Mouse (Mus musculus) MEL (cell line): ENCODE measurements around the gene Pdyn. TPM values are rescaled to one million over a fixed set of nuclear protein-coding genes. Genes with fewer than 3 reads are reported as not detected.

Source experiments
- DNase-seq: peaks from one replicate; pipeline ENCODE4 v3.0.0; 2011; ENCODE audit warnings: low read depth, low spot score
- H3K27ac ChIP-seq: 2 replicates; pipeline ENCODE4 v1.5.1; 2012; ENCODE audit warnings: low read depth, mild to moderate bottlenecking, control low read depth, low read length, moderate library complexity; ENCODE audit not compliant: control insufficient read depth
- H3K27me3 ChIP-seq, 2 experiments: fragments of 150-350 bp in 1 of 2; sonication (generic) in 1 of 2; 2 replicates each; pipeline ENCODE4 v1.6.1; 2012; ENCODE audit warnings: low read length in 2 of 2, mild to moderate bottlenecking in 2 of 2, improper control_type of control experiment in 1 of 2, moderate library complexity in 1 of 2; ENCODE audit not compliant: insufficient read depth in 2 of 2, control insufficient read depth in 1 of 2
- H3K36me3 ChIP-seq, 2 experiments: 2 replicates each; pipeline ENCODE4 v1.6.1; 2012 to 2014; ENCODE audit warnings: low read length in 2 of 2, improper control_type of control experiment in 1 of 2, inconsistent platforms in 1 of 2, mild to moderate bottlenecking in 1 of 2; ENCODE audit not compliant: insufficient read depth in 2 of 2, control insufficient read depth in 1 of 2
- H3K4me1 ChIP-seq, 2 experiments: fragments of 150-350 bp in 1 of 2; sonication (generic) in 1 of 2; 2 replicates each; pipeline ENCODE4 v1.6.1; 2012; ENCODE audit warnings: low read length in 2 of 2, improper control_type of control experiment in 1 of 2, mild to moderate bottlenecking in 1 of 2; ENCODE audit not compliant: insufficient read depth in 2 of 2, control insufficient read depth in 1 of 2
- H3K4me3 ChIP-seq, 2 experiments: fragments of 150-350 bp in 1 of 2; sonication (generic) in 1 of 2; 2 replicates each; pipeline ENCODE4 v1.5.1; 2012; ENCODE audit warnings: low read depth in 2 of 2, low read length in 2 of 2, mild to moderate bottlenecking in 2 of 2, moderate library complexity in 2 of 2, control low read depth in 1 of 2, improper control_type of control experiment in 1 of 2; ENCODE audit not compliant: control insufficient read depth in 1 of 2, insufficient read depth in 1 of 2
- H3K79me2 ChIP-seq: 2 replicates; pipeline ENCODE4 v1.6.1; 2012; ENCODE audit warnings: mild to moderate bottlenecking, low read length, moderate library complexity; ENCODE audit not compliant: control insufficient read depth, poor library complexity, insufficient read depth
- H3K9ac ChIP-seq: 2 replicates; pipeline ENCODE4 v1.6.1; 2012; ENCODE audit warnings: low read depth, mild to moderate bottlenecking, control low read depth, low read length, moderate library complexity; ENCODE audit not compliant: control insufficient read depth, poor library complexity, severe bottlenecking
- H3K9me3 ChIP-seq: fragments of 150-350 bp; sonication (generic); replicated peaks from 2 replicates; pipeline ENCODE4 v1.6.1; 2012; ENCODE audit warnings: mild to moderate bottlenecking, low read length, improper control_type of control experiment, moderate library complexity; ENCODE audit not compliant: insufficient read depth
- BHLHE40 ChIP-seq: IDR thresholded peaks from 2 replicates; pipeline ENCODE4 v1.6.1; 2012; ENCODE audit warnings: low read depth, mild to moderate bottlenecking, inconsistent platforms, low read length, improper control_type of control experiment, borderline replicate concordance
- CTCF ChIP-seq, 3 experiments: IDR thresholded peaks in 2 of 3; conservative IDR thresholded peaks in 1 of 3; 2 replicates each; pipeline ENCODE4 v1.5.1; 2011 to 2012; ENCODE audit warnings: low read length in 3 of 3, low read depth in 2 of 3, mild to moderate bottlenecking in 2 of 3, improper control_type of control experiment in 1 of 3, inconsistent platforms in 1 of 3, mixed read lengths in 1 of 3, moderate library complexity in 1 of 3; ENCODE audit not compliant: control insufficient read depth in 1 of 3, insufficient read depth in 1 of 3, poor library complexity in 1 of 3, severe bottlenecking in 1 of 3
- ELF1 ChIP-seq: IDR thresholded peaks from 2 replicates; pipeline ENCODE4 v1.6.1; 2014; ENCODE audit warnings: low read depth, mild to moderate bottlenecking, inconsistent platforms, low read length, improper control_type of control experiment, moderate library complexity
- GABPA ChIP-seq: IDR thresholded peaks from 2 replicates; pipeline ENCODE4 v1.6.1; 2012; ENCODE audit warnings: low read depth, mild to moderate bottlenecking, inconsistent platforms, low read length, improper control_type of control experiment, moderate library complexity
- HCFC1 ChIP-seq: IDR thresholded peaks from 2 replicates; pipeline ENCODE4 v1.6.1; 2012; ENCODE audit warnings: low read depth, mild to moderate bottlenecking, inconsistent platforms, low read length, improper control_type of control experiment, moderate library complexity
- KAT2A ChIP-seq: conservative IDR thresholded peaks from 2 replicates; pipeline ENCODE4 v1.6.1; 2012; ENCODE audit warnings: low read depth, low read length, improper control_type of control experiment, inconsistent platforms
- MAX ChIP-seq: IDR thresholded peaks from 2 replicates; pipeline ENCODE4 v1.6.1; 2011; ENCODE audit warnings: low read length, improper control_type of control experiment
- MAZ ChIP-seq: IDR thresholded peaks from 2 replicates; pipeline ENCODE4 v1.6.1; 2012; ENCODE audit warnings: low read depth, mild to moderate bottlenecking, inconsistent platforms, low read length, improper control_type of control experiment
- MEF2A ChIP-seq: IDR thresholded peaks from 2 replicates; pipeline ENCODE4 v1.6.1; 2014; ENCODE audit warnings: low read depth, mild to moderate bottlenecking, inconsistent platforms, low read length, improper control_type of control experiment; ENCODE audit not compliant: poor library complexity, insufficient replicate concordance, severe bottlenecking; ENCODE audit errors: extremely low read depth
- MXI1 ChIP-seq: IDR thresholded peaks from 2 replicates; pipeline ENCODE4 v1.6.1; 2011; ENCODE audit warnings: mild to moderate bottlenecking, low read depth, low read length, improper control_type of control experiment
- MYC ChIP-seq: IDR thresholded peaks from 2 replicates; pipeline ENCODE4 v1.6.1; 2011; ENCODE audit warnings: low read depth, mild to moderate bottlenecking, low read length, improper control_type of control experiment, moderate library complexity
- NRF1 ChIP-seq: IDR thresholded peaks from 2 replicates; pipeline ENCODE4 v1.6.1; 2014; ENCODE audit warnings: low read depth, mild to moderate bottlenecking, inconsistent platforms, low read length, improper control_type of control experiment, moderate library complexity; ENCODE audit not compliant: poor library complexity, insufficient read depth, severe bottlenecking
- SIN3A ChIP-seq: IDR thresholded peaks from 2 replicates; pipeline ENCODE4 v1.6.1; 2012; ENCODE audit warnings: low read length, improper control_type of control experiment, inconsistent platforms
- TAL1 ChIP-seq: IDR thresholded peaks from 2 replicates; pipeline ENCODE4 v1.6.1; 2012; ENCODE audit warnings: mild to moderate bottlenecking, inconsistent platforms, low read length, moderate library complexity, mixed read lengths
- TBP ChIP-seq: IDR thresholded peaks from 2 replicates; pipeline ENCODE4 v1.8.0; 2011; ENCODE audit warnings: low read depth, low read length, improper control_type of control experiment
- TCF12 ChIP-seq: IDR thresholded peaks from 2 replicates; pipeline ENCODE4 v1.6.1; 2014; ENCODE audit warnings: low read depth, mild to moderate bottlenecking, inconsistent platforms, low read length, improper control_type of control experiment, moderate library complexity
- USF1 ChIP-seq: IDR thresholded peaks from 2 replicates; pipeline ENCODE4 v1.6.1; 2014; ENCODE audit warnings: low read depth, mild to moderate bottlenecking, inconsistent platforms, low read length, improper control_type of control experiment, moderate library complexity
- ZC3H11A ChIP-seq: IDR thresholded peaks from 2 replicates; pipeline ENCODE4 v1.6.1; 2012; ENCODE audit warnings: low read depth, mild to moderate bottlenecking, inconsistent platforms, low read length, improper control_type of control experiment
- polyA plus RNA-seq, 2 experiments: library from polyadenylated mRNA; stranded (reverse) in 1 of 2; unstranded in 1 of 2; fragments of >175 nt in 1 of 2; fragments of >200 nt in 1 of 2; gene quantifications; 2 replicates each; pipeline versions ENCODE4 v1.2.1 to v1.2.4; 2012; ENCODE audit warnings: low replicate concordance in 2 of 2, low read depth in 1 of 2; ENCODE audit not compliant: insufficient read length in 2 of 2, insufficient read depth in 1 of 2, missing spikeins in 1 of 2
- total RNA-seq: library from RNA; depleted of rRNA; stranded (reverse); fragments of 300-350 nt; gene quantifications from 2 replicates; pipeline ENCODE4 v1.2.3, GENCODE M21; 2012

The Pdyn gene
- total and polyA plus RNA-seq, 3 experiments = 0.19 TPM; not detected in 2

DNA sequence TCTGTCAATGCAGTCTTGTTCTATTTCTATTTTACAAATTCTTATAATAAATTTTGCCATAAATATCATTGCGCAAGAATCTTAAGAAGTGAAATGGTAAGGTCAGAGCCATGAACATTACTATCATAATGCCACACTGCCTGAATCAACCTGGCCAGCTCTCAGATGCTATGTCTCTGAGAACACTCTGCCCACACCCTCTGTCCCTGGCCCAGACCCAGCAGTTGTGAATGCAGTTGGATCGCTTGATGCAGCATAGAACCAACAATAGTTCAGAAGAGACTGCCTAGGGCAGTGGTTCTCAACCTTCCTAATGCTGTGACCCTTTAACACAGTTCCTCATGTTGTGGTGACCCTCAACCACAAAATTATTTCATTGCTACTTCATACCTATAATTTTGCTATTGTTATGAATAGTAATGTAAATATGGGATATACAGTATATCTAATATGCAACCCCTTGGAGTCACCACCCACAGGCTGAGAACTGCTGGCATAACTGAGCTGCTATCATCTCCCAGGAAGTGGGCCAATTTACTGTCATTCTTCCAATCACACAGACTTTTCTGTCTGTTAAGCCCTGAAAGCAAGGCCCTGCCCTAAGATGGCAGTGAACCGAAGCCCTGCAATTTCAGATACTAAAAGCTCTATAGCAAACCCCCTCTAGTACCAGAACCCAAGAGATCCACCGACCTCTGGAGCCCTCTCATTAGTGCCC lies 45.3 kb downstream of the Pdyn start:
- H3K9me3 ChIP-seq = no peaks in the 10 kb centered on the region
- H3K27ac ChIP-seq = no peak overlapping the region
- H3K79me2 ChIP-seq = no peaks in the 10 kb centered on the region
- TF ChIP-seq BHLHE40 (no peak), TBP (no peak), TCF12 (no peak), GABPA (no peak), TAL1 (no peak), KAT2A (no peak), ELF1 (no peak), NRF1 (no peak)
- TF ChIP-seq, all 39 proteins: peak for 0
- Histone ChIP-seq H3K4me3 (no peak overlapping the region), H3K27me3 (peaks cover 0 to 3% of the 10 kb centered on the region in 2 experiments; a peak in 3 of 4 replicates), H3K4me1 (no peaks in the 10 kb centered on the region), H3K9ac (no peak overlapping the region), H3K36me3 (no peaks in the 10 kb centered on the region)
- no peak for DNase-seq

DNA sequence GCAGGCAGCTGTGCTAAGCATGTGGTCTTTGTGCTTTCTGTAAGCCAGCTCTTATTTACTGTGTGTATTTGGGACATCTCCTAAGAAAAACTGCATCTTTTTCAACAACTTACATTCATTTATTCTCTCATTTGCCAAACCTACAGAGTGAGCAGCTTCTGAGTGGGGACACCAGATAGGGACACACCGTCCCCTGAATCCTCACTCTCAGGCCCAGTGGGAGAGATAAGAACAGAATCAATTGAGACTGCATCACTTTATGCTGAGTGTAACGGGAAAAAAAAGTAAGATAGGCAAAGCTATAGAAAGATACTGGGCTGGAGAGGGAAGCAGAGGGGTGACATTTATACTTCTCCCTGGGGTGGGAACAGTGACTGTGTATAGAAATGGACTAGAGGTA lies 46.0 kb downstream of the Pdyn start:
- DNase-seq = no peak
- Histone ChIP-seq H3K36me3 (no peaks in the 10 kb centered on the region), H3K79me2 (no peaks in the 10 kb centered on the region), H3K27me3 (peaks cover 0 to 3% of the 10 kb centered on the region in 2 experiments; a peak in 3 of 4 replicates), H3K27ac (no peak overlapping the region), H3K9ac (no peak overlapping the region), H3K4me3 (no peak overlapping the region), H3K4me1 (no peaks in the 10 kb centered on the region), H3K9me3 (no peaks in the 10 kb centered on the region)
- no peak for TF ChIP-seq CTCF (IDR thresholded peaks at IDR 0.05 in 2 of 3, conservative IDR thresholded peaks at IDR 0.05 in 1 of 3; ENCODE audit: control insufficient read depth in 1 of 3, insufficient read depth in 1 of 3, low read depth in 2 of 3, low read length in 3 of 3, poor library complexity in 1 of 3, severe bottlenecking in 1 of 3)
- no peak for TF ChIP-seq TAL1
- no peak for TF ChIP-seq MXI1
- no peak for TF ChIP-seq MAX
- TF ChIP-seq MYC = no peak
- no peak for TF ChIP-seq SIN3A
- TF ChIP-seq HCFC1 = no peak
- TF ChIP-seq MEF2A = no peak
- TF ChIP-seq USF1 = no peak
- TF ChIP-seq MAZ = no peak
- no peak for TF ChIP-seq ZC3H11A
- TF ChIP-seq TCF12 = no peak
